Mouse (Mus musculus): ENCODE results near the gene Slc17a1. TPM values are rescaled to one million over a fixed set of nuclear protein-coding genes. Genes with fewer than 3 reads are reported as not detected.

The Slc17a1 gene
- polyA plus RNA-seq, 1 experiment from 2014 or later: not detected

- Histone ChIP-seq H3K36me3 (no peaks in the 10 kb centered on the region), H3K9ac (replicated peaks) (no peak overlapping the region), H3K4me1 (replicated peaks) (peaks cover 3% of the 10 kb centered on the region), H3K4me2 (no peak overlapping the region), H3K4me3 (replicated peaks) (no peak overlapping the region), H3K27me3 (no peaks in the 10 kb centered on the region), H3K9me3 (no peaks in the 10 kb centered on the region), H3K27ac (no peak overlapping the region)
- 70% methylated on average over 2 of the region's 2 CpGs for WGBS
- no peak for ATAC-seq (ENCODE audit: insufficient number of reproducible peaks, insufficient read depth, low FRiP score, low TSS enrichment, low read depth)
These were observed 58.2 kb downstream of the Slc17a1 start for GRCm38 (mm10) chr13:23925792-23926191.

GRCm38 (mm10) chr13:23928637-23929036 is 61.1 kb downstream of the Slc17a1 start:
- no peak for ATAC-seq (ENCODE audit: insufficient number of reproducible peaks, insufficient read depth, low FRiP score, low TSS enrichment, low read depth)
- Histone ChIP-seq H3K9ac (replicated peaks) (no peak overlapping the region), H3K4me1 (replicated peaks) (peaks cover 9% of the 10 kb centered on the region), H3K9me3 (no peaks in the 10 kb centered on the region), H3K4me3 (replicated peaks) (no peak overlapping the region), H3K36me3 (no peaks in the 10 kb centered on the region), H3K27me3 (no peaks in the 10 kb centered on the region), H3K4me2 (no peak overlapping the region), H3K27ac (no peak overlapping the region)
- 68% methylated on average over 3 of the region's 3 CpGs for WGBS

- no peak overlapping the region for H3K4me3 ChIP-seq (replicated peaks)
- no peaks in the 10 kb centered on the region for H3K36me3 ChIP-seq
- H3K27ac ChIP-seq: peak overlapping the region; percentile 13; the same call in 1 of the 2 replicates
- H3K4me2 ChIP-seq: no peak overlapping the region
- H3K9me3 ChIP-seq: no peaks in the 10 kb centered on the region
- H3K27me3 ChIP-seq: no peaks in the 10 kb centered on the region
- WGBS: 85% methylated on average over 9 of the region's 9 CpGs
- no peak for ATAC-seq (ENCODE audit: insufficient number of reproducible peaks, insufficient read depth, low FRiP score, low TSS enrichment, low read depth)
- H3K4me1 ChIP-seq (replicated peaks): peaks cover 9% of the 10 kb centered on the region
- no peak overlapping the region for H3K9ac ChIP-seq (replicated peaks)
These were observed 62.9 kb downstream of the Slc17a1 start for GRCm38 (mm10) chr13:23930461-23930860.

GRCm38 (mm10) chr13:23930904-23931303 is 63.4 kb downstream of the Slc17a1 start:
- Histone ChIP-seq H3K27ac (peak overlapping the region; percentile 57; the same call in 1 of the 2 replicates), H3K4me1 (replicated peaks) (peaks cover 9% of the 10 kb centered on the region), H3K9ac (replicated peaks) (no peak overlapping the region), H3K27me3 (no peaks in the 10 kb centered on the region), H3K4me2 (peak overlapping the region; percentile 13; the same call in 1 of the 2 replicates), H3K9me3 (no peaks in the 10 kb centered on the region), H3K36me3 (no peaks in the 10 kb centered on the region), H3K4me3 (replicated peaks) (no peak overlapping the region)
- peak; percentile 80; the same call in 1 of the 2 replicates for ATAC-seq (ENCODE audit: insufficient number of reproducible peaks, insufficient read depth, low FRiP score, low TSS enrichment, low read depth)
- 34% methylated on average over 11 of the region's 11 CpGs for WGBS

GRCm38 (mm10) chr13:23933421-23934210 is 66.1 kb downstream of the Slc17a1 start, which contains the start of gene Hist1h2ba:
TSS of gene Hist1h2ba (minus strand) at chr13:23934156.
- no peak for ATAC-seq (ENCODE audit: insufficient number of reproducible peaks, insufficient read depth, low FRiP score, low TSS enrichment, low read depth)
- no peaks in the 10 kb centered on the region for H3K36me3 ChIP-seq
- H3K4me2 ChIP-seq: no peak within 1 kb of the TSS
- no peaks in the 10 kb centered on the region for H3K27me3 ChIP-seq
- WGBS: 94% methylated on average over 39 of the region's 39 CpGs
- H3K9ac ChIP-seq (replicated peaks): no peak within 1 kb of the TSS
- H3K4me1 ChIP-seq (replicated peaks): peaks cover 9% of the 10 kb centered on the region
- H3K9me3 ChIP-seq: no peaks in the 10 kb centered on the region
- H3K4me3 ChIP-seq (replicated peaks): no peak within 1 kb of the TSS
- no peak within 1 kb of the TSS for H3K27ac ChIP-seq

GRCm38 (mm10) chr13:23934211-23934520 is 66.6 kb downstream of the Slc17a1 start, which contains the start of gene Hist1h2aa:
TSS of gene Hist1h2aa (plus strand) at chr13:23934462.
- Histone ChIP-seq H3K36me3 (no peaks in the 10 kb centered on the region), H3K27me3 (no peaks in the 10 kb centered on the region), H3K4me2 (no peak within 1 kb of the TSS), H3K4me3 (replicated peaks) (no peak within 1 kb of the TSS), H3K4me1 (replicated peaks) (peaks cover 9% of the 10 kb centered on the region), H3K9ac (replicated peaks) (no peak within 1 kb of the TSS), H3K9me3 (no peaks in the 10 kb centered on the region), H3K27ac (no peak within 1 kb of the TSS)
- 94% methylated on average over 10 of the region's 10 CpGs for WGBS
- no peak for ATAC-seq (ENCODE audit: insufficient number of reproducible peaks, insufficient read depth, low FRiP score, low TSS enrichment, low read depth)

- Histone ChIP-seq H3K4me3 (replicated peaks) (no peak overlapping the region), H3K9ac (replicated peaks) (no peak overlapping the region), H3K4me1 (replicated peaks) (peaks cover 6% of the 10 kb centered on the region), H3K27ac (no peak overlapping the region), H3K9me3 (no peaks in the 10 kb centered on the region), H3K27me3 (no peaks in the 10 kb centered on the region), H3K36me3 (no peaks in the 10 kb centered on the region), H3K4me2 (no peak overlapping the region)
- 84% methylated on average over 1 of the region's 1 CpGs for WGBS
- no peak for ATAC-seq (ENCODE audit: insufficient number of reproducible peaks, insufficient read depth, low FRiP score, low TSS enrichment, low read depth)
These were observed 71.1 kb downstream of the Slc17a1 start for GRCm38 (mm10) chr13:23938699-23939098.

GRCm38 (mm10) chr13:23940291-23940690 is 72.7 kb downstream of the Slc17a1 start:
- no peak overlapping the region for H3K9ac ChIP-seq (replicated peaks)
- H3K27me3 ChIP-seq: no peaks in the 10 kb centered on the region
- no peak overlapping the region for H3K4me3 ChIP-seq (replicated peaks)
- WGBS: 70% methylated on average over 6 of the region's 6 CpGs
- H3K4me1 ChIP-seq (replicated peaks): peaks cover 10% of the 10 kb centered on the region
- no peaks in the 10 kb centered on the region for H3K36me3 ChIP-seq
- no peaks in the 10 kb centered on the region for H3K9me3 ChIP-seq
- no peak for ATAC-seq (ENCODE audit: insufficient number of reproducible peaks, insufficient read depth, low FRiP score, low TSS enrichment, low read depth)
- H3K4me2 ChIP-seq: no peak overlapping the region
- H3K27ac ChIP-seq: no peak overlapping the region

GRCm38 (mm10) chr13:23942861-23943260 is 75.3 kb downstream of the Slc17a1 start:
- H3K9me3 ChIP-seq: no peaks in the 10 kb centered on the region
- no peaks in the 10 kb centered on the region for H3K36me3 ChIP-seq
- H3K4me2 ChIP-seq: no peak overlapping the region
- H3K27me3 ChIP-seq: no peaks in the 10 kb centered on the region
- WGBS: 41% methylated on average over 2 of the region's 2 CpGs
- H3K4me3 ChIP-seq (replicated peaks): no peak overlapping the region
- no peak overlapping the region for H3K9ac ChIP-seq (replicated peaks)
- H3K27ac ChIP-seq: no peak overlapping the region
- H3K4me1 ChIP-seq (replicated peaks): peaks cover 26% of the 10 kb centered on the region
- no peak for ATAC-seq (ENCODE audit: insufficient number of reproducible peaks, insufficient read depth, low FRiP score, low TSS enrichment, low read depth)

Small RNA genes lying within 50 kb of the gene (microRNA-seq; reads per million reads assigned to microRNA genes)
- not detected for gene Gm44344

Other genes starting within 250 kb of the Slc17a1 start
- 2.2 and 3.7 TPM in 2 replicates for gene Hist1h2be, start 246.6 kb upstream of the Slc17a1 start, polyA plus RNA-seq (2016; fragmentation: Nextera tagmentation; extraction: Ambion mirVana)
- 24.6 and 30.8 TPM in 2 replicates for gene Hist1h1e, start 245.2 kb upstream of the Slc17a1 start, polyA plus RNA-seq (2016; fragmentation: Nextera tagmentation; extraction: Ambion mirVana)
- gene Hist1h2ac, start 183.8 kb upstream of the Slc17a1 start, polyA plus RNA-seq (2016; fragmentation: Nextera tagmentation; extraction: Ambion mirVana): 1.1 and 1.3 TPM in 2 replicates
- 29.3 and 33.7 TPM in 2 replicates for gene Hist1h2bc, start 183.6 kb upstream of the Slc17a1 start, polyA plus RNA-seq (2016; fragmentation: Nextera tagmentation; extraction: Ambion mirVana)
- gene Hist1h1t, start 171.9 kb upstream of the Slc17a1 start, polyA plus RNA-seq (2016; fragmentation: Nextera tagmentation; extraction: Ambion mirVana): not detected in 2 replicates
- gene Hist1h4c, start 169.3 kb upstream of the Slc17a1 start, polyA plus RNA-seq (2016; fragmentation: Nextera tagmentation; extraction: Ambion mirVana): 13.4 and 18.4 TPM in 2 replicates
- 3.8 and 4.2 TPM in 2 replicates for gene Hfe, start 156.9 kb upstream of the Slc17a1 start, polyA plus RNA-seq (2016; fragmentation: Nextera tagmentation; extraction: Ambion mirVana)
- 20.1 and 21.4 TPM in 2 replicates for gene Hist1h1c, start 128.9 kb upstream of the Slc17a1 start, polyA plus RNA-seq (2016; fragmentation: Nextera tagmentation; extraction: Ambion mirVana)
- gene Hist1h3c, start 122.1 kb upstream of the Slc17a1 start, polyA plus RNA-seq (2016; fragmentation: Nextera tagmentation; extraction: Ambion mirVana): 20.7 and 22.1 TPM in 2 replicates
- gene Hist1h2bb, start 121.0 kb upstream of the Slc17a1 start, polyA plus RNA-seq (2016; fragmentation: Nextera tagmentation; extraction: Ambion mirVana): 6.3 and 6.7 TPM in 2 replicates
- 77.8 and 92.9 TPM in 2 replicates for gene Hist1h2ab, start 116.6 kb upstream of the Slc17a1 start, polyA plus RNA-seq (2016; fragmentation: Nextera tagmentation; extraction: Ambion mirVana)
- 17.7 and 30.1 TPM in 2 replicates for gene Hist1h3b, start 115.5 kb upstream of the Slc17a1 start, polyA plus RNA-seq (2016; fragmentation: Nextera tagmentation; extraction: Ambion mirVana)
- gene Hist1h4b, start 110.7 kb upstream of the Slc17a1 start, polyA plus RNA-seq (2016; fragmentation: Nextera tagmentation; extraction: Ambion mirVana): 9.1 and 10.7 TPM in 2 replicates
- gene Hist1h4a, start 106.5 kb upstream of the Slc17a1 start, polyA plus RNA-seq (2016; fragmentation: Nextera tagmentation; extraction: Ambion mirVana): 1.2 and 1.4 TPM in 2 replicates
- gene Hist1h3a, start 105.4 kb upstream of the Slc17a1 start, polyA plus RNA-seq (2016; fragmentation: Nextera tagmentation; extraction: Ambion mirVana): 11.9 and 12.8 TPM in 2 replicates
- gene Hist1h1a, start 104.1 kb upstream of the Slc17a1 start, polyA plus RNA-seq (2016; fragmentation: Nextera tagmentation; extraction: Ambion mirVana): 6.3 and 7.4 TPM in 2 replicates
- gene Trim38, start 97.8 kb upstream of the Slc17a1 start, polyA plus RNA-seq (2016; fragmentation: Nextera tagmentation; extraction: Ambion mirVana): 0.16 TPM in 1 of 2 replicates, not detected in the other
- not detected in 2 replicates for gene Slc17a2, start 60.8 kb upstream of the Slc17a1 start, polyA plus RNA-seq (2016; fragmentation: Nextera tagmentation; extraction: Ambion mirVana)
- gene Slc17a3, start 28.3 kb upstream of the Slc17a1 start, polyA plus RNA-seq (2016; fragmentation: Nextera tagmentation; extraction: Ambion mirVana): 0.06 TPM in 1 of 2 replicates, not detected in the other
- not detected in 2 replicates for gene Slc17a4, start 47.3 kb downstream of the Slc17a1 start, polyA plus RNA-seq (2016; fragmentation: Nextera tagmentation; extraction: Ambion mirVana)
- gene Hist1h2ba, start 66.4 kb downstream of the Slc17a1 start, polyA plus RNA-seq (2016; fragmentation: Nextera tagmentation; extraction: Ambion mirVana): not detected in 2 replicates
- not detected in 2 replicates for gene Hist1h2aa, start 66.7 kb downstream of the Slc17a1 start, polyA plus RNA-seq (2016; fragmentation: Nextera tagmentation; extraction: Ambion mirVana)
- gene Scgn, start 123.5 kb downstream of the Slc17a1 start, polyA plus RNA-seq (2016; fragmentation: Nextera tagmentation; extraction: Ambion mirVana): not detected in 2 replicates

Measured in limb, embryonic 12.5 days (tissue).